Mouse (Mus musculus): Measurements from ENCODE around the gene Dusp11. TPM values are rescaled to one million over a fixed set of nuclear protein-coding genes. Genes with fewer than 3 reads are reported as not detected.
"Not testable (repeated sequence)": the region's sequence is repeated elsewhere in the genome, so short reads cannot be mapped to it uniquely, and the experiment has no call there.

The Dusp11 gene
- total RNA-seq, 2 experiments from 2014 or later: 35.2 to 77.0 TPM

DNA sequence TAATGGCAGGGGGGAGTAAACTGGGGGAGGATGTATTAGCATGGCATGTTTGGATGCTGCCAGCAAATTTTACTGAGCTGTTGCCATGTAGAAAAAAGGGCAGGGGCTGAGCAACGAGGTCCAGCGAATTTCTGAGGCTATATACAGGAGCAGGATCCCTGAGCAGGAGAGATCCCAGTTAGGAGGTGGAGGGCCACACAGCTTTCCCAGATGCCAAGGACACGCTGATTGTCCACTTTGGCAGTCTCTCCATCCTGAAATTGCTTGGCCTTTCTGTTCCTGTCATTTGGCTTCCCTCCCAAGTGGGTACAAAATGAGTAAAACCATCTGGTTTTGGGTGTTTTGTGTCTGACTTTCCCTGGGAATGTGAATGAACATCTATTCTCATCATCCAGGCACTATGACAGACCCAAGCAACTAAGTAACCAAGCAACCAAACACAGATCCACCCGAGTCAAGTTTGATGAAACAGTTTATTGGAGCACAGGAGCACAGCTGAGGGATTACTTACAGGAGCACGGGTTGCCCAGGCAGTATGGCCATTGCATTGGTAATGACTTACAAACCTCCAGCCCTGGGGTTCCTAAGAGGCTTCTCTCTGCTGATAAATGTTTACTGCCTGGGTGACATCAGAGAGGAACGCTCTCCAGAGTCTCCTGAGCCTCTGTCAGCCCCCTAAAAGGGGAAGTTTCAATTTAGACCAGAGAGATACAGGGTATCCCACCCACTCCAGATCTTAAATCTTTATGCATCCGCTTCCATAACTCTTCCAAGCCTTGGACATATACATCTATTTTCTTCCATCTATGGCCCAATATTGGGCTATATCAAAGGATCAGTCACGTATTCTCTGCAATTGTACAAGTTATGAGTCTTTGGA, 62.6 kb downstream of the Dusp11 start:
- ATAC-seq (replicated peaks; ENCODE audit: low FRiP score, poor library complexity, severe bottlenecking): not testable (repeated sequence)

DNA sequence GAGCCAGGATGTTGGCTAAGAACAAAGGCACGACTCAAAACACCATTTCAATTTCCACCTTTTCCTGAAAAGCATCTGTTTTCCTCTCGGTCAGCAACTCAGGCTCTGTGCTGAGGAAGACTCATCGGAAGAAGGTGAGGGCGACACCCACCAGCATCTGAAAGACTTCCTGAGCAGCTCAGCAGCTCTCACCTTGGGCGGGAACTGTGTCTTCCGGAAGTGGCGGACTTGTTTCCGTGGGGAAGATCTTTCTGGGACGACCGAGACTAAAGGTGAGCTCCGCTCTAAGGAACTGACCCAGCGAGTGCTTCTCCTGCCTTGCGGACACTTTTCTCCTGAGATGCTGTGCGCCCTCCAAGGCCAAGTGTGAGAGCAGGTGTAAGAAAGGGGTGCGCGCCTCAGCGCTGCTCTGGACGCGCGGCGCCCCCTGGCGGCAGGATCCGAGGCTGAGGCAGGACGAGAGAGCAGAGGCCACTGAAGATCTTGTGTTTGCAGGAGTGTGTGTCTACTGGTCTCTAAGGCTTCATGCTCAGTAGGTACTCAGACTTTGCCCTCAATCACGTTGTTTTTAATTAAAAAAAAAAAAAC, 66.3 kb downstream of the Dusp11 start:
- ATAC-seq (replicated peaks; ENCODE audit: low FRiP score, poor library complexity, severe bottlenecking): peak; percentile 79

Other genes with a start within 250 kb of the Dusp11 start
- gene Nat8f7, start 248.5 kb downstream of the Dusp11 start, total RNA-seq (2015; ENCODE audit: low replicate concordance): not detected in 2 replicates
- gene Nat8f7, start 248.5 kb downstream of the Dusp11 start, total RNA-seq (2017; ENCODE audit: low replicate concordance): not detected in 2 replicates
- gene Nat8f3, start 195.9 kb downstream of the Dusp11 start, total RNA-seq (2015; ENCODE audit: low replicate concordance): not detected in 2 replicates
- not detected in 2 replicates for gene Nat8f3, start 195.9 kb downstream of the Dusp11 start, total RNA-seq (2017; ENCODE audit: low replicate concordance)
- gene Nat8f6, start 140.7 kb downstream of the Dusp11 start, total RNA-seq (2015; ENCODE audit: low replicate concordance): not detected in 2 replicates
- gene Nat8f6, start 140.7 kb downstream of the Dusp11 start, total RNA-seq (2017; ENCODE audit: low replicate concordance): 1.3 TPM in 1 of 2 replicates, not detected in the other
- not detected in 2 replicates for gene Nat8f5, start 140.7 kb downstream of the Dusp11 start, total RNA-seq (2015; ENCODE audit: low replicate concordance)
- gene Nat8f5, start 140.7 kb downstream of the Dusp11 start, total RNA-seq (2017; ENCODE audit: low replicate concordance): not detected in 2 replicates
- gene Nat8, start 129.6 kb downstream of the Dusp11 start, total RNA-seq (2015; ENCODE audit: low replicate concordance): not detected in 2 replicates
- gene Nat8, start 129.6 kb downstream of the Dusp11 start, total RNA-seq (2017; ENCODE audit: low replicate concordance): not detected in 2 replicates
- not detected in 2 replicates for gene Nat8f2, start 92.5 kb downstream of the Dusp11 start, total RNA-seq (2015; ENCODE audit: low replicate concordance)
- gene Nat8f2, start 92.5 kb downstream of the Dusp11 start, total RNA-seq (2017; ENCODE audit: low replicate concordance): not detected in 2 replicates
- gene Nat8f4, start 56.8 kb downstream of the Dusp11 start, total RNA-seq (2015; ENCODE audit: low replicate concordance): not detected in 2 replicates
- gene Nat8f4, start 56.8 kb downstream of the Dusp11 start, total RNA-seq (2017; ENCODE audit: low replicate concordance): 0.56 TPM in 1 of 2 replicates, not detected in the other
- gene Tprkb, start 49.8 kb downstream of the Dusp11 start, total RNA-seq (2015; ENCODE audit: low replicate concordance): 7.3 and 10.4 TPM in 2 replicates
- 4.3 and 11.9 TPM in 2 replicates for gene Tprkb, start 49.8 kb downstream of the Dusp11 start, total RNA-seq (2017; ENCODE audit: low replicate concordance)
- gene Nat8f1, start 46.0 kb downstream of the Dusp11 start, total RNA-seq (2015; ENCODE audit: low replicate concordance): not detected in 2 replicates
- 0.42 and 4.8 TPM in 2 replicates for gene Nat8f1, start 46.0 kb downstream of the Dusp11 start, total RNA-seq (2017; ENCODE audit: low replicate concordance)
- gene Figla, start 54.5 kb upstream of the Dusp11 start, total RNA-seq (2015; ENCODE audit: low replicate concordance): not detected in 2 replicates
- gene Figla, start 54.5 kb upstream of the Dusp11 start, total RNA-seq (2017; ENCODE audit: low replicate concordance): not detected in 2 replicates
- gene Add2, start 67.0 kb upstream of the Dusp11 start, total RNA-seq (2015; ENCODE audit: low replicate concordance): 126 and 151 TPM in 2 replicates
- gene Add2, start 67.0 kb upstream of the Dusp11 start, total RNA-seq (2017; ENCODE audit: low replicate concordance): 256 and 310 TPM in 2 replicates
- gene Tgfa, start 233.6 kb upstream of the Dusp11 start, total RNA-seq (2015; ENCODE audit: low replicate concordance): not detected in 2 replicates
- not detected in 2 replicates for gene Tgfa, start 233.6 kb upstream of the Dusp11 start, total RNA-seq (2017; ENCODE audit: low replicate concordance)

Data from erythroblast, adult 5-6 weeks (primary cell).